Mouse (Mus musculus) megakaryocyte, embryonic 14.5 days (primary cell): Measurements from ENCODE around the gene Recql. TPM values are rescaled to one million over a fixed set of nuclear protein-coding genes. Genes with fewer than 3 reads are reported as not detected.

Experiments
- H3K27me3 ChIP-seq: replicated peaks from 2 replicates; pipeline ENCODE3; 2012; ENCODE audit warnings: inconsistent platforms
- H3K36me3 ChIP-seq: replicated peaks from 2 replicates; pipeline ENCODE3; 2012; ENCODE audit warnings: low read length, inconsistent platforms, mixed read lengths
- H3K4me1 ChIP-seq: 2 replicates; pipeline ENCODE4 v1.6.1; 2012; ENCODE audit warnings: inconsistent platforms
- H3K4me3 ChIP-seq: replicated peaks from 2 replicates; pipeline ENCODE3; 2012; ENCODE audit warnings: moderate library complexity, mild to moderate bottlenecking, inconsistent platforms
- H3K9me3 ChIP-seq: 2 replicates; pipeline ENCODE4 v1.6.1; 2012; ENCODE audit warnings: inconsistent platforms
- FLI1 ChIP-seq: IDR thresholded peaks from 2 replicates; pipeline ENCODE4 v1.6.1; 2012; ENCODE audit warnings: low read length, inconsistent platforms, mixed read lengths
- GATA1 ChIP-seq: IDR thresholded peaks from 3 replicates; pipeline ENCODE4 v1.6.1; 2012; ENCODE audit warnings: mixed read lengths, low read length, inconsistent platforms, borderline replicate concordance
- polyA plus RNA-seq: library from polyadenylated mRNA; stranded (reverse); fragments of >175 nt; gene quantifications from 2 replicates; pipeline ENCODE4 v1.2.3, GENCODE M21; 2012; ENCODE audit warnings: low replicate concordance; ENCODE audit not compliant: insufficient read depth

Gene Recql
- polyA plus RNA-seq: 2.8 TPM in 1 of 2 replicates, not detected in the other

DNA sequence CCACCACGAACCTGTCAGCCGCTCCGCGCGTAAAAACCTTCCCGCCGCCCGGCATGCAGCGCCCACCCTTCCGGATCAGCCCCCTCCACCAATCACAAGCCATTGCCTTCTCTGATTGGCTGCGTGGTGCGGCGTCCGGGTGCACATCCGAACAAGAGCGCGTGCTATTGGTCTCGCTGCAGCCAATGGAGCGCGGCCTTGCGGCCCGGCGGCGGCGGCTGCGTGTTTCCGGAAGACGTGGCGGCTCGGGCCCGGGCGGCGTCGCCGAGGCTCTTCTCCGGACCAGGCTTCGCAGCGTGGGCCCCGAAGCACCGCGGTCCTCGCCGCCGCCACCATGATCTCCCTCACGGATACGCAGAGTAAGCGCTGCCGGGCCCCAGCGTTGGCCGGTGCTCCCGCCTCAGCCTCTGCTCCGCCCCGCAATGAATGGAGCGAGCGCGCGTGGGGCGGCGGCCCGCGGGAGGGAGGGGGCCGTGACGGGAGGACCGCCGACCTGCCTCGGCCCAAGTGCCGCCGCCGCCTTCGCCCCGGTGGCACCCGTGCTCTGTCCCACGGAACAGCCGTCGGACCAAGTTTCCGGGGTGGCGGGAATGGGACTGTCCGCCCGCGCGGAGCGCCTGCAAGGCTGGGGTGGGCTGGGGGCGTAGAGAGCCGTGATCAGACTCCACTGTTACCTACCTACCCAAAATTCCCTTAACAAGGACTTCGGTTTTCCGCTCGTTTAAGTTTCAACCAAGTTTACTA is at the start of gene Recql, which contains the start of gene Golt1b:
Gene Recql, minus strand, starts transcription at position 77 of the 744 bp plus-strand sequence.
Gene Golt1b, plus strand, starts transcription at position 211 of the 744 bp plus-strand sequence.
- H3K27me3 ChIP-seq: no peaks in the 10 kb centered on the region
- TF ChIP-seq GATA1: no peak
- TF ChIP-seq FLI1: peak; percentile 71; the same call in 1 of the 2 replicates
- H3K36me3 ChIP-seq: peaks cover 30% of the 10 kb centered on the region
- no peaks in the 10 kb centered on the region for H3K9me3 ChIP-seq
- H3K4me3 ChIP-seq: peak within 1 kb of the TSS; percentile 99
- peaks cover 40% of the 10 kb centered on the region for H3K4me1 ChIP-seq

GRCm38 (mm10) chr6:142429072-142429471 is 42.2 kb upstream of the Recql start:
- no peak overlapping the region for H3K4me3 ChIP-seq
- peaks cover 1% of the 10 kb centered on the region for H3K27me3 ChIP-seq
- no peaks in the 10 kb centered on the region for H3K9me3 ChIP-seq
- H3K36me3 ChIP-seq: no peaks in the 10 kb centered on the region
- H3K4me1 ChIP-seq: no peaks in the 10 kb centered on the region
- TF ChIP-seq GATA1 (no peak), FLI1 (no peak)

GRCm38 (mm10) chr6:142424976-142425375 is 38.1 kb upstream of the Recql start:
- Histone ChIP-seq H3K27me3 (peaks cover 3% of the 10 kb centered on the region), H3K4me1 (no peaks in the 10 kb centered on the region), H3K36me3 (no peaks in the 10 kb centered on the region), H3K4me3 (no peak overlapping the region), H3K9me3 (no peaks in the 10 kb centered on the region)
- TF ChIP-seq FLI1 (no peak), GATA1 (no peak)

- Histone ChIP-seq H3K9me3 (peaks cover 7% of the 10 kb centered on the region; the same call in 1 of the 2 replicates), H3K4me1 (0 out of 2 replicates have a peak, but pooled peaks cover 4% of the 10 kb centered on the region), H3K4me3 (peak overlapping the region; percentile 69)
Observed at GRCm38 (mm10) chr6:142414597-142414996, 27.7 kb upstream of the Recql start.

DNA sequence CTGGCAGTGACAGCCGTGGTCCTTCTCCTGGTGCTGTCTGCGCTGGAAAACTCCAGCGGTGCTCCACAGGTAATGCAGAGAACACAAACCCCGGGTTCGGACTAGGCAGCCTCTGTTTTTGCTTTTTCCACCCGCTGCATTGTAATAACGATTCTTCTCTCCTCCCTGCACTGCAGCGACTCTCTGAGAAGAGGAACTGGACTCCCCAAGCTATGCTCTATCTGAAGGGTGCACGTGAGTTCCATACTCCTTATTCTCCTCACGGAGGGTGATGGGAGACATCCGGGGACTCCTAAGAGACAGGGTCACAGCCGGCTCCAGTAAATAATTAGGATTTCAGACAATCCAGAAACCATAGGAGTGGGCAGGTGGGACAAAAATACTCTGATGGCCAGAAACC is 27.0 kb upstream of the Recql start:
- H3K4me1 ChIP-seq: 0 out of 2 replicates have a peak, but pooled peaks cover 4% of the 10 kb centered on the region
- TF ChIP-seq GATA1 (no peak), FLI1 (no peak)
- H3K36me3 ChIP-seq: no peaks in the 10 kb centered on the region
- peaks cover 53% of the 10 kb centered on the region for H3K27me3 ChIP-seq
- peaks cover 4% of the 10 kb centered on the region; the same call in 1 of the 2 replicates for H3K9me3 ChIP-seq
- peak overlapping the region; percentile 46 for H3K4me3 ChIP-seq

More at GRCm38 (mm10) chr6:142414597-142414996, 27.7 kb upstream of the Recql start:
- H3K36me3 ChIP-seq: no peaks in the 10 kb centered on the region
- peaks cover 56% of the 10 kb centered on the region for H3K27me3 ChIP-seq
- TF ChIP-seq GATA1 (no peak), FLI1 (no peak)

GRCm38 (mm10) chr6:142412906-142413491 is 26.1 kb upstream of the Recql start, which contains the start of gene Spx:
Spx (plus strand) TSS chr6:142413441.
- TF ChIP-seq GATA1 (no peak), FLI1 (no peak)
- Histone ChIP-seq H3K4me1 (0 out of 2 replicates have a peak, but pooled peaks cover 4% of the 10 kb centered on the region), H3K4me3 (peak within 1 kb of the TSS; percentile 46), H3K27me3 (peaks cover 55% of the 10 kb centered on the region), H3K36me3 (no peaks in the 10 kb centered on the region), H3K9me3 (0 out of 2 replicates have a peak, but pooled peaks cover 2% of the 10 kb centered on the region)

DNA sequence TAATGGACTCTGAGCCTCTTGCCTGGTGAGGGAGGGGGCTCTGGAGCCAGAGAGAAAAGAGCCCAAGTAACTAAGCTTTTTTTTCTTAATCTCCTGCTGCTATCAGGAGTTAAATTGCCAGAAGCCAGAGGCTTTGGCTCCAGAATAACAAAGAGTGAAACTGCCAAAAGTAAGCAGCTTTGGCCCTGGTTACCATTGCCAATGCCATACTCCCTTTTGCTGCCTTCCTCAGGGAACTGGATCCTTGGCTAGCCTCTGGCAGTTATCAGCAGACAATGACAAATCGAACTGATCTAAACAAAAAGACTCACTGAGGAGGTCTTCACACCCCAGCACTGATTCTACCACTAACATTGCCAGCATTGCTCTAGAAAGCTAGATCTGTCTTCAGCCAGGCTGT is 24.3 kb upstream of the Recql start:
- 0 out of 2 replicates have a peak, but pooled peaks cover 4% of the 10 kb centered on the region for H3K4me1 ChIP-seq
- 0 out of 2 replicates have a peak, but pooled peaks cover 2% of the 10 kb centered on the region for H3K9me3 ChIP-seq
- TF ChIP-seq GATA1 (no peak), FLI1 (no peak)
- no peak overlapping the region for H3K4me3 ChIP-seq
- H3K36me3 ChIP-seq: no peaks in the 10 kb centered on the region
- H3K27me3 ChIP-seq: peaks cover 47% of the 10 kb centered on the region

- no peaks in the 10 kb centered on the region for H3K27me3 ChIP-seq
- no peak overlapping the region for H3K4me3 ChIP-seq
- H3K36me3 ChIP-seq: peaks cover 60% of the 10 kb centered on the region
- no peak for TF ChIP-seq GATA1
- no peak for TF ChIP-seq FLI1
- H3K9me3 ChIP-seq: no peaks in the 10 kb centered on the region
- H3K4me1 ChIP-seq: peaks cover 25% of the 10 kb centered on the region
Observed at GRCm38 (mm10) chr6:142395756-142396155, 8.9 kb upstream of the Recql start.

DNA sequence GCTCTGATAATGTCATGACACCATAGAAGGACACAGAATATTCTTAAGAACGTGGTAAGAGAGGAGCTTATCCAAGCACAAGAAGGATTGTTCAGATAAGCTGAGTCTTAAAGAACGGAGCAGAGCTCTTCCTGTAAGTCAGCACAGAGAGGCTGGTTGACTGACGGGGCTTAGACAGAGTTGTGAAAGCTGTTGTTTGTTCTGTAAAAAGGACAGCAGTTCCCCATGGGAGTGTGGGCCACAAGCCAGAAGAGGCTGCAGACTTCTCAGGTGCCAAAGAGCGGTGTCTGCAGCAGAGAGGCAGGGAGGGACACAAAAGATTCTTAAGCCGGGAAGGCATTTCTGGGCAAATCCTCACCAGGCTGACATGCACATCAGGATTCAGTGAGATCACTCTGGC is 7.8 kb upstream of the Recql start:
- Histone ChIP-seq H3K4me3 (no peak overlapping the region), H3K36me3 (peaks cover 59% of the 10 kb centered on the region)
- no peak for TF ChIP-seq GATA1
- TF ChIP-seq FLI1: no peak

GRCm38 (mm10) chr6:142392312-142392711 is 5.4 kb upstream of the Recql start:
- TF ChIP-seq GATA1 (no peak), FLI1 (no peak)
- peaks cover 61% of the 10 kb centered on the region for H3K36me3 ChIP-seq
- no peaks in the 10 kb centered on the region for H3K9me3 ChIP-seq

More for the DNA sequence above, 7.8 kb upstream of the Recql start:
- Histone ChIP-seq H3K9me3 (no peaks in the 10 kb centered on the region), H3K4me1 (peaks cover 32% of the 10 kb centered on the region), H3K27me3 (no peaks in the 10 kb centered on the region)

More at GRCm38 (mm10) chr6:142392312-142392711, 5.4 kb upstream of the Recql start:
- H3K4me3 ChIP-seq: no peak overlapping the region
- peaks cover 47% of the 10 kb centered on the region for H3K4me1 ChIP-seq
- H3K27me3 ChIP-seq: no peaks in the 10 kb centered on the region
